Mouse (Mus musculus) layer of hippocampus, postnatal 36 days (tissue): Measurements from ENCODE around the gene Ksr1. TPM values are rescaled to one million over a fixed set of nuclear protein-coding genes. Genes with fewer than 3 reads are reported as not detected.
A peak's percentile ranks its signal among the peaks of the same experiment; 100 is the strongest.

ENCODE experiments used
- DNase-seq, 2 experiments: peaks; one replicate each; pipeline ENCODE4 v3.0.0; 2022
- total RNA-seq, 2 experiments: library from RNA; stranded (reverse); gene quantifications; 2 replicates each; pipeline ENCODE4 v1.2.3; 2021

Gene Ksr1
- total RNA-seq, 2 experiments from 2014 or later = 183 to 261 TPM

- DNase-seq = no peak
Observed at GRCm38 (mm10) chr11:79122556-79122955, 23.7 kb downstream of the Ksr1 start.

GRCm38 (mm10) chr11:79120087-79120486, 26.1 kb downstream of the Ksr1 start:
- DNase-seq = no peak

GRCm38 (mm10) chr11:79118918-79119377, 27.3 kb downstream of the Ksr1 start:
- no peak for DNase-seq

- peak; percentile 46 to 59 for DNase-seq
Observed at GRCm38 (mm10) chr11:79116665-79117064, 29.5 kb downstream of the Ksr1 start.

- no peak for DNase-seq
Observed at GRCm38 (mm10) chr11:79115659-79116058, 30.5 kb downstream of the Ksr1 start.

- DNase-seq = no peak
Observed at GRCm38 (mm10) chr11:79114061-79114460, 32.1 kb downstream of the Ksr1 start.

- DNase-seq = no peak
Observed at GRCm38 (mm10) chr11:79113397-79113796, 32.8 kb downstream of the Ksr1 start.

- no peak for DNase-seq
Observed at GRCm38 (mm10) chr11:79112559-79113302, 33.5 kb downstream of the Ksr1 start.

GRCm38 (mm10) chr11:79111864-79112558, 34.2 kb downstream of the Ksr1 start:
- no peak for DNase-seq

- no peak for DNase-seq
Observed at GRCm38 (mm10) chr11:79110446-79110845, 35.8 kb downstream of the Ksr1 start.

- no peak for DNase-seq
Observed at GRCm38 (mm10) chr11:79107934-79108333, 38.3 kb downstream of the Ksr1 start.

GRCm38 (mm10) chr11:79104998-79105397, 41.2 kb downstream of the Ksr1 start:
- DNase-seq = no peak

GRCm38 (mm10) chr11:79104538-79104937, 41.7 kb downstream of the Ksr1 start:
- no peak for DNase-seq

GRCm38 (mm10) chr11:79104096-79104495, 42.1 kb downstream of the Ksr1 start:
- no peak for DNase-seq

- DNase-seq = no peak
Observed at GRCm38 (mm10) chr11:79103461-79103869, 42.7 kb downstream of the Ksr1 start.

GRCm38 (mm10) chr11:79102280-79102679, 43.9 kb downstream of the Ksr1 start:
- no peak for DNase-seq

- DNase-seq = no peak
Observed at GRCm38 (mm10) chr11:79101568-79101967, 44.6 kb downstream of the Ksr1 start.

GRCm38 (mm10) chr11:79099032-79099431, 47.2 kb downstream of the Ksr1 start:
- no peak for DNase-seq

GRCm38 (mm10) chr11:79097736-79098135, 48.5 kb downstream of the Ksr1 start:
- no peak for DNase-seq

GRCm38 (mm10) chr11:79096673-79097072, 49.5 kb downstream of the Ksr1 start:
- no peak for DNase-seq

GRCm38 (mm10) chr11:79095713-79096112, 50.5 kb downstream of the Ksr1 start:
- no peak for DNase-seq

- peak in 1 of 2 experiments; percentile 52 for DNase-seq
Observed at GRCm38 (mm10) chr11:79094727-79095126, 51.5 kb downstream of the Ksr1 start.

GRCm38 (mm10) chr11:79093986-79094695, 52.1 kb downstream of the Ksr1 start:
- no peak for DNase-seq
